Mouse (Mus musculus): ENCODE measurements at regions not wholly inside any gene's neighbourhood (a gene's known extent, or its start where the extent isn't known, plus 50 kb on each side); places are given as distances from the start of the nearest gene placed in this dataset.

- TF ChIP-seq CTCF (IDR thresholded peaks at IDR 0.05) = no peak
- TF ChIP-seq EP300 (IDR thresholded peaks at IDR 0.05; ENCODE audit: insufficient read depth, low read depth, low read length) = no peak
- TF ChIP-seq POLR2A (IDR thresholded peaks at IDR 0.05; ENCODE audit: insufficient read depth, low read depth, low read length) = no peak
Observed at GRCm38 (mm10) chr11:112855975-112856374, 74.0 kb downstream of the Sox9 start.
